Mouse (Mus musculus): ENCODE results near the gene Tns1. TPM values are rescaled to one million over a fixed set of nuclear protein-coding genes. Genes with fewer than 3 reads are reported as not detected.

Tns1 gene
- polyA plus RNA-seq, 1 experiment from 2014 or later: 23.0 TPM

DNA sequence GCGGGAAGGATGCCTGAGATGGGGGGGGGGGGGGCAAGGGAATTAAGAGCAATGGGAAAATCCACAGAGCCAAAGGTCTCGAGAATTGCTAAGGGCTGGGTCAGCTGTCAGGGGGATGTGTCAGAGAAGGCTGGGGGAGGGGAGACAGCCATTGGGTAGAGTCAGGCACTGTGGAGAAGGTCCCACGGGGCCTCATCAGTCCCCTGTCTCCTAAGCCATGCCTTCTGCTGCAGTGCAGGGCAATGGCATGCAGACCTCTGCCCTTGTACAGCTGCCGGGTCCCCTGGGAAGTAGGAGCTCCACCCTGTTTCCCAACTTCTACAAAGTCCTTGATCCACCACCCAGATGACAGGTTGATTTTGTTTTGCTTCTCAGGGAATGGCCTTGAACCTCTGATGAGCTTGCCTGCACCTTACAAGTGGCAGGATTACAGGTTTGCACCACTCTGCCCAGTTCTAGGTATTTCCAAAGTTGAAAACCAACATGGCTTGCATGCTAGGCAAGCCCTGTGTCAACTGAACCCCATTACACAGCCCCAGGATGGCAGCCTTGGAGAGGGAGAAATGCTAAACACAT, 98.5 kb downstream of the Tns1 start:
- ATAC-seq (ENCODE audit: low read depth): no peak
- Histone ChIP-seq H3K36me3 (ENCODE audit: control insufficient read depth, insufficient read depth) (no peaks in the 10 kb centered on the region), H3K4me3 (ENCODE audit: low read depth, low read length) (no peak overlapping the region), H3K9me3 (replicated peaks; ENCODE audit: control insufficient read depth, low read length) (no peaks in the 10 kb centered on the region), H3K4me2 (ENCODE audit: low read depth, low read length) (no peak overlapping the region), H3K27me3 (ENCODE audit: control insufficient read depth, insufficient read depth, low read depth, low read length) (no peaks in the 10 kb centered on the region), H3K4me1 (ENCODE audit: control insufficient read depth, low read depth, low read length) (peaks cover 16% of the 10 kb centered on the region), H3K27ac (ENCODE audit: low read length) (no peak overlapping the region), H3K9ac (ENCODE audit: low read depth, low read length) (no peak overlapping the region)
- WGBS (ENCODE audit: insufficient replicate concordance): 26% methylated on average over 4 of the region's 4 CpGs

DNA sequence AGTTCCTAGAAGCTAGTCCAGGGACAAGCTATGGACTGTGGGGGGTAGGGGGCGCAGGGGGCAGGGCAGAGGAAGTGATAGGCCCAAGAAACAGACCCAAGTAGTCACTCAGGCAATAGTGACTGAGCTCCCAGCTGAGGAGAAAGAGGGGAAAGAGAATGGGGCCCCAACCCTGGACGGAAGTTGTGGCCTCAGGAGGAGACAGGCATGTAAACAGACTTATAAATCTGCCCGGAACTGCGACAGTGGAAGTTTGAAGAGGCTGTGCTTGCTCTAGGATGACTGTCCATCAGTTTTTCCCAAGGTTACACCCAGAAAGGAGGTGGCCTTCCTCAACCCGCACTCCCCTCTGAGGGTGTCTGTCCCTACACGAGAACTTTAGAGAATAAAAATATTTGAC, 99.0 kb downstream of the Tns1 start:
- H3K4me3 ChIP-seq (ENCODE audit: low read depth, low read length): no peak overlapping the region
- H3K27me3 ChIP-seq (ENCODE audit: control insufficient read depth, insufficient read depth, low read depth, low read length): no peaks in the 10 kb centered on the region
- H3K4me2 ChIP-seq (ENCODE audit: low read depth, low read length): no peak overlapping the region
- WGBS (ENCODE audit: insufficient replicate concordance): 13% methylated on average over 6 of the region's 6 CpGs
- H3K9ac ChIP-seq (ENCODE audit: low read depth, low read length): no peak overlapping the region
- no peak for ATAC-seq (ENCODE audit: low read depth)
- H3K27ac ChIP-seq (ENCODE audit: low read length): no peak overlapping the region
- peaks cover 16% of the 10 kb centered on the region for H3K4me1 ChIP-seq (ENCODE audit: control insufficient read depth, low read depth, low read length)
- H3K36me3 ChIP-seq (ENCODE audit: control insufficient read depth, insufficient read depth): no peaks in the 10 kb centered on the region
- H3K9me3 ChIP-seq (replicated peaks; ENCODE audit: control insufficient read depth, low read length): no peaks in the 10 kb centered on the region

DNA sequence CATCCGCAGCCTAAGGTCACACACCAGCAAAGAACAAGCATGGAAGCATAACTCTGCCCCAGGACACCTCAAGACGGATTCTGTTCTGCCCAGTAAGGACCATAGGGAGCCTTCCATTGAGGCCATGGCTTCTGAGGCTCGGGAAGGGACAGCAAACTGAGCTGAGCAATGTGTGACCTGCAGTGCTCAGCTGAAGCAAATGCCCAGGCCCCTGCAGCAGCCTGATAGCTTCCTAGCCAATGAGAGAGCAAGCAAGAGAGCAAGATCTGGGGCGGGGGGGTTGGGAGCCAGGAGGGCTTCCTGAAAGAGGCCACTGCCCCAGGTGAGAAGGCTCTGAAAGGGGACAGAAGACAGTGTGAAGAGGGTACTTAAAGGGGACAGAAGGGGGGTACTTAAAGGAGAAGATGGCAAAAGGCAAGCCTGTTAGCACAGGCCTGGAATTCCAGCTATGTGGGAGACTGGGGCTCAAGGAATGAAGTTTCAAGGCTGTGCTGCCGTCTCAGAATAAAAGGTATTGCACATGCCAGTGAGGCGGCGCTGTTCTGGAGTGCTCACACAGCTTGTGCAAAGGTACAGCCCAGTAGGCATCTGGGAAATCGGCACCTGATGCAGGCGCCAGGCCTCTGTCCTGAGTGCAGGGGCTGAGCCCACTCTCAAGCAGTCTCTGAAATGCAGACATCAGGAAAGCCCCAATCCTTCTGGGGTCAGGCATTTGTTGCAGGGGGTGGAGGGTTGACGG, 99.6 kb downstream of the Tns1 start:
- Histone ChIP-seq H3K4me2 (ENCODE audit: low read depth, low read length) (no peak overlapping the region), H3K4me3 (ENCODE audit: low read depth, low read length) (no peak overlapping the region), H3K27me3 (ENCODE audit: control insufficient read depth, insufficient read depth, low read depth, low read length) (no peaks in the 10 kb centered on the region), H3K36me3 (ENCODE audit: control insufficient read depth, insufficient read depth) (no peaks in the 10 kb centered on the region), H3K27ac (ENCODE audit: low read length) (no peak overlapping the region), H3K9ac (ENCODE audit: low read depth, low read length) (no peak overlapping the region), H3K9me3 (replicated peaks; ENCODE audit: control insufficient read depth, low read length) (no peaks in the 10 kb centered on the region), H3K4me1 (ENCODE audit: control insufficient read depth, low read depth, low read length) (peaks cover 16% of the 10 kb centered on the region)
- WGBS (ENCODE audit: insufficient replicate concordance): 41% methylated on average over 10 of the region's 10 CpGs
- ATAC-seq (ENCODE audit: low read depth): no peak

DNA sequence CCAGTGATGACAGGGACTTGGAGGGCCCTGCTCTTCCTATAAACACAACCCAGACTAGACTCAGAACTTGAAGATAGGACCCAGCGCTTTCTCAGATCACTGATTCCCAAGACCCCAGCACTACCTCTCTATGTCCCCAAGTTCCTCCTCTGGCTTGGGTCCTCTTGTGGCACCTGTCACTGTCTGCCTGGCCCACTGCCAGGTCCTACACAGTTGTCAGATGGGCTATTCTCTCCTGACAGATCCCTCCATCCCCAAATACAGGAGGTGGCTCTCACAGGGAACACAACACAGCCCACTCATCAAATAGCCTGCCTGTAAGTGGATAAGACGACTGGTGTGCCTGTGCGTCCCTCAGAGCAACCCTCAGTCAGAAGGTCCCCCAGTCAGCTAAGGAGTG, 101.3 kb downstream of the Tns1 start:
- H3K9me3 ChIP-seq (replicated peaks; ENCODE audit: control insufficient read depth, low read length): no peaks in the 10 kb centered on the region
- WGBS (ENCODE audit: insufficient replicate concordance): 60% methylated on average over 3 of the region's 3 CpGs
- no peak for ATAC-seq (ENCODE audit: low read depth)

DNA sequence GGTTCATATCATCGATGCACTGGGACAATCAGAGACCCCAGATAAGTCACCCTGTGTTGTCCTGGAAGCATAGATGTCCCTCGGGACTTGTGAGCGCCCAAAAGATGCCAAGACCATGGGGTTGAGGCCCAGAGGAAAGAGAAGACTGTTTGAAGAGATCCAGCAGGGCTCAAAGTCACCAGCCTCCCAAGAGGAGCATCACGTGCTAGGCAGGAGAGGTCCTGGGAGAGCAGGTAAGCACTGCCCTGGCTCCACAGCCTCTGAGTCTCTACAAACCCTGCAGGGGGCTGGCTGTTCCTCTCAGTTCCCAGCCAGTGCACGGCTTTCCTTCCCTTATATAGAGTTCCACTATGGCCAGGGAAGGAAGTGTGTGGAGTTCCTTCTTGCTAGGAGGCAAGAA, 101.7 kb downstream of the Tns1 start:
- no peak overlapping the region for H3K27ac ChIP-seq (ENCODE audit: low read length)
- no peaks in the 10 kb centered on the region for H3K9me3 ChIP-seq (replicated peaks; ENCODE audit: control insufficient read depth, low read length)
- 54% methylated on average over 5 of the region's 5 CpGs for WGBS (ENCODE audit: insufficient replicate concordance)
- H3K36me3 ChIP-seq (ENCODE audit: control insufficient read depth, insufficient read depth): no peaks in the 10 kb centered on the region
- no peak overlapping the region for H3K9ac ChIP-seq (ENCODE audit: low read depth, low read length)
- H3K27me3 ChIP-seq (ENCODE audit: control insufficient read depth, insufficient read depth, low read depth, low read length): no peaks in the 10 kb centered on the region
- no peak for ATAC-seq (ENCODE audit: low read depth)
- peaks cover 14% of the 10 kb centered on the region for H3K4me1 ChIP-seq (ENCODE audit: control insufficient read depth, low read depth, low read length)
- H3K4me3 ChIP-seq (ENCODE audit: low read depth, low read length): no peak overlapping the region
- H3K4me2 ChIP-seq (ENCODE audit: low read depth, low read length): no peak overlapping the region

More for the DNA sequence above, 101.3 kb downstream of the Tns1 start:
- no peak overlapping the region for H3K4me2 ChIP-seq (ENCODE audit: low read depth, low read length)
- H3K27me3 ChIP-seq (ENCODE audit: control insufficient read depth, insufficient read depth, low read depth, low read length): no peaks in the 10 kb centered on the region
- H3K4me3 ChIP-seq (ENCODE audit: low read depth, low read length): no peak overlapping the region
- peaks cover 16% of the 10 kb centered on the region for H3K4me1 ChIP-seq (ENCODE audit: control insufficient read depth, low read depth, low read length)
- no peak overlapping the region for H3K27ac ChIP-seq (ENCODE audit: low read length)
- no peak overlapping the region for H3K9ac ChIP-seq (ENCODE audit: low read depth, low read length)
- H3K36me3 ChIP-seq (ENCODE audit: control insufficient read depth, insufficient read depth): no peaks in the 10 kb centered on the region

DNA sequence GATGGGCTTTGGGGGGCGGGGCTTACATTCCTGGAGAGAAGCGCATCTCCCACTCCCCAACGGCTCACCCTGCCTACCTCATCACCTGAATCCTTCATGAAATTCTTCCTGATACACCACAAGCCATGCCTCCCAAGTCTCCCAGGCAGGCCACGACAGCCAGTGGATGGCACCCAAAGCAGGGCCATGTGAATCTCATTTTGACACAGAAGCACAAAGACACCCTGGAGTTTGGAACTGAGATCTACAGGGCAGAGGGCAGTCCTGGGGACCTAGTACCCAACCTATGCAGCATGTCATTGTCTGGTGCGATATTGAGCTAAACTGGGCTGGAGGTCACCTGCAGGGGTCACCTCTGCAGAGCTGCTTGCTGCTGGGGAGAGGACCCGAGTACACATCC, 104.0 kb downstream of the Tns1 start:
- Histone ChIP-seq H3K4me3 (ENCODE audit: low read depth, low read length) (no peak overlapping the region), H3K9ac (ENCODE audit: low read depth, low read length) (no peak overlapping the region), H3K4me1 (ENCODE audit: control insufficient read depth, low read depth, low read length) (peaks cover 11% of the 10 kb centered on the region), H3K4me2 (ENCODE audit: low read depth, low read length) (no peak overlapping the region), H3K27ac (ENCODE audit: low read length) (no peak overlapping the region), H3K9me3 (replicated peaks; ENCODE audit: control insufficient read depth, low read length) (no peaks in the 10 kb centered on the region), H3K36me3 (ENCODE audit: control insufficient read depth, insufficient read depth) (no peaks in the 10 kb centered on the region), H3K27me3 (ENCODE audit: control insufficient read depth, insufficient read depth, low read depth, low read length) (no peaks in the 10 kb centered on the region)
- WGBS (ENCODE audit: insufficient replicate concordance): 53% methylated on average over 6 of the region's 6 CpGs
- no peak for ATAC-seq (ENCODE audit: low read depth)

DNA sequence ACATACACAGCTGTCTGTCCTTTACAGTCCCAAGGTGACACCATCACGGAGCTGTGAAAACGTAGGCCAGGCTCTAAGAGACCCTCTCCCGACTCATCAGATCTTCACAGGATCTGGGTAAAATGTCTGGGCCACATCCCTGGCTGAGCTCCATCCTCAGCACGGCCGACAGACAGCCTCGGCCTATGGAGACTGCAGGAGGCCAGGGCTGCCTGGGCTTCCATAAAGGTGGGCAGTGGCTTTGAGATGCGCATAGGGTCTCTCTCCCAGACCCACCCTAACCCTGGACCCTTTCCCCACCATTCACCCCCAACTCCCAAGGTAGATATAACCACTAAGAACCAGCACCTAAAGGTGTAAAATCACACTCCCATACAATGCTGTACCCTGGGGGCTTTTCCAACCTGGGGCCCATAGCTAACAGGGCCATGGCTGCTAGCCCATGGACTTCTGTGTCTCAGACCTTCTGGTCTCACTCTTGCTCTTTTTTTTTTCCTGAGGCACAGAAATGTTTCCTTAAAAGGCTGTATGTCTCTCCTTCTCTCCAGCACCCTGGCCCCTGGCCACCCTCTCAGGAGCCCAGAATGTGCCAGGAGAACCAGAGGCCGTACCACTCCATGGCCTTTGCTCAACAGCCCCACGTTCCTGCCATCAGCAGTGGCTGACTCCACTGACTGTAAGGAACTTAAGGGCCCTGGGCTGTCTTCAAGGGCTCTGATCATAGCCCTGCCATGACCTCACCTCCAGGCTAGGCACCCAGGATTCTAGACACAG, 106.7 kb downstream of the Tns1 start:
- 69% methylated on average over 9 of the region's 9 CpGs for WGBS (ENCODE audit: insufficient replicate concordance)
- no peak for ATAC-seq (ENCODE audit: low read depth)
- Histone ChIP-seq H3K4me2 (ENCODE audit: low read depth, low read length) (no peak overlapping the region), H3K4me1 (ENCODE audit: control insufficient read depth, low read depth, low read length) (peaks cover 7% of the 10 kb centered on the region), H3K9ac (ENCODE audit: low read depth, low read length) (no peak overlapping the region), H3K27me3 (ENCODE audit: control insufficient read depth, insufficient read depth, low read depth, low read length) (no peaks in the 10 kb centered on the region), H3K4me3 (ENCODE audit: low read depth, low read length) (no peak overlapping the region), H3K36me3 (ENCODE audit: control insufficient read depth, insufficient read depth) (no peaks in the 10 kb centered on the region), H3K27ac (ENCODE audit: low read length) (no peak overlapping the region), H3K9me3 (replicated peaks; ENCODE audit: control insufficient read depth, low read length) (no peaks in the 10 kb centered on the region)

DNA sequence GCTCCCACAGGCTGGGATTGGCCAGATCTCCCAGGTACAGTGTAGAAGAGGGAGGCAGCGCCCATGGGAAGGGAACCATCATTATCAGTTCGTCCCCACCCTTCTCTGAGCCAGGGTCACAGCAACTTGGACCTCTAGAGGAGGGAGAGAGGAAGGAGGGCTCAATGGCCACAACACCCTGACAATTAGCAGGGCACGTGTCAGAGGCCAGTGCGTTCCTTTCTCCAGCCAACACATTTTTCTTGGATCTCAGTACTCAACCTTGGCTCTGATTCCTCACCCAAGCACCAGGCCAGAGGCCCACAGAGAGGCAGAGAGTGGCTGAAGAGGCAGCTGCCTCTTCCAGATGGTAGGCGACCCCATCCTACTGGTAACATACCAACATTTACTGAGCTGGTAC, 107.6 kb downstream of the Tns1 start:
- Histone ChIP-seq H3K36me3 (ENCODE audit: control insufficient read depth, insufficient read depth) (no peaks in the 10 kb centered on the region), H3K4me2 (ENCODE audit: low read depth, low read length) (no peak overlapping the region), H3K27me3 (ENCODE audit: control insufficient read depth, insufficient read depth, low read depth, low read length) (no peaks in the 10 kb centered on the region), H3K4me1 (ENCODE audit: control insufficient read depth, low read depth, low read length) (peaks cover 7% of the 10 kb centered on the region), H3K9me3 (replicated peaks; ENCODE audit: control insufficient read depth, low read length) (no peaks in the 10 kb centered on the region), H3K4me3 (ENCODE audit: low read depth, low read length) (no peak overlapping the region), H3K27ac (ENCODE audit: low read length) (no peak overlapping the region), H3K9ac (ENCODE audit: low read depth, low read length) (no peak overlapping the region)
- 46% methylated on average over 5 of the region's 5 CpGs for WGBS (ENCODE audit: insufficient replicate concordance)
- ATAC-seq (ENCODE audit: low read depth): no peak
